Mouse (Mus musculus): ENCODE results near the gene Cpeb2. TPM values are rescaled to one million over a fixed set of nuclear protein-coding genes. Genes with fewer than 3 reads are reported as not detected.

Cpeb2 gene
- polyA plus RNA-seq, 2 experiments = 4.5 to 5.7 TPM

- DNase-seq (ENCODE audit: low spot score) (peak; percentile 66), ATAC-seq (ENCODE audit: low FRiP score, low read depth) (no peak; the same call in 1 of the 2 replicates)
- 32% methylated on average over 4 of the region's 4 CpGs for WGBS
Measured at GRCm38 (mm10) chr5:43328579-43328978, 95.6 kb downstream of the Cpeb2 start.

DNA sequence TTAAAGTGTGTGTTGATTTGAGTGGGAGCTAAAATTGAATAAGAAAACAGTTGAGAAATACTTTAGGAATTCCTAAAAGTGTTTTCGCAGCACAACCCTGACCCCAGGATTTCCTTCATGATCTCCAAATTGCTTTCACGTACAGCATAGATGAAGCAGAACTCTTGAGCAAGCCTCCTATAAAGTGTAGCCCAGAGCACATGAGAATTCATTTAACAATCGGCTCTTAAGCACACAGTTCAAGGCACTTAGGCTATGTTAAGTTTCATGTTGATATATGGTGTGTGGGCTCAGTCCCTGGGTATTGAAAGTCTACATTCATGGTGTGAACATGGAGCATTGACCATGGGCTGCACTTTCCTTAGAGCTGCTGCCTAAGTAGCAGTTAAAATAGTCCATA lies 97.3 kb downstream of the Cpeb2 start:
- TF ChIP-seq POLR2A (IDR thresholded peaks at IDR 0.05; ENCODE audit: borderline replicate concordance, extremely low read depth, insufficient read depth, insufficient read length) = no peak
- no peak overlapping the region for H3K9ac ChIP-seq (ENCODE audit: low read depth, low read length, severe bottlenecking)
- no peaks in the 10 kb centered on the region for H3K27me3 ChIP-seq (ENCODE audit: control insufficient read depth, insufficient read depth, low read length)
- no peak overlapping the region for H3K4me3 ChIP-seq (replicated peaks; ENCODE audit: low read length)
- no peaks in the 10 kb centered on the region for H3K36me3 ChIP-seq (ENCODE audit: control insufficient read depth, insufficient read depth, low read length)
- ATAC-seq (ENCODE audit: low FRiP score, low read depth) = peak; percentile 30; the same call in 1 of the 2 replicates
- no peak overlapping the region for H3K4me2 ChIP-seq (replicated peaks; ENCODE audit: low read depth, low read length, severe bottlenecking)
- DNase-seq (ENCODE audit: low spot score) = no peak
- no peaks in the 10 kb centered on the region for H3K9me3 ChIP-seq (ENCODE audit: control insufficient read depth, low read length)
- peaks cover 11% of the 10 kb centered on the region for H3K4me1 ChIP-seq (ENCODE audit: control insufficient read depth, insufficient read depth, low read length)
- H3K27ac ChIP-seq (replicated peaks; ENCODE audit: low read depth, low read length) = no peak overlapping the region
- 43% methylated on average over 3 of the region's 3 CpGs for WGBS

More at GRCm38 (mm10) chr5:43328579-43328978, 95.6 kb downstream of the Cpeb2 start:
- H3K36me3 ChIP-seq (ENCODE audit: control insufficient read depth, insufficient read depth, low read length) = no peaks in the 10 kb centered on the region
- H3K27ac ChIP-seq (replicated peaks; ENCODE audit: low read depth, low read length) = no peak overlapping the region
- H3K27me3 ChIP-seq (ENCODE audit: control insufficient read depth, insufficient read depth, low read length) = no peaks in the 10 kb centered on the region
- H3K4me1 ChIP-seq (ENCODE audit: control insufficient read depth, insufficient read depth, low read length) = peaks cover 11% of the 10 kb centered on the region
- no peak overlapping the region for H3K4me3 ChIP-seq (replicated peaks; ENCODE audit: low read length)
- TF ChIP-seq POLR2A (IDR thresholded peaks at IDR 0.05; ENCODE audit: borderline replicate concordance, extremely low read depth, insufficient read depth, insufficient read length) = no peak
- no peak overlapping the region for H3K9ac ChIP-seq (ENCODE audit: low read depth, low read length, severe bottlenecking)
- H3K9me3 ChIP-seq (ENCODE audit: control insufficient read depth, low read length) = no peaks in the 10 kb centered on the region
- H3K4me2 ChIP-seq (replicated peaks; ENCODE audit: low read depth, low read length, severe bottlenecking) = no peak overlapping the region

DNA sequence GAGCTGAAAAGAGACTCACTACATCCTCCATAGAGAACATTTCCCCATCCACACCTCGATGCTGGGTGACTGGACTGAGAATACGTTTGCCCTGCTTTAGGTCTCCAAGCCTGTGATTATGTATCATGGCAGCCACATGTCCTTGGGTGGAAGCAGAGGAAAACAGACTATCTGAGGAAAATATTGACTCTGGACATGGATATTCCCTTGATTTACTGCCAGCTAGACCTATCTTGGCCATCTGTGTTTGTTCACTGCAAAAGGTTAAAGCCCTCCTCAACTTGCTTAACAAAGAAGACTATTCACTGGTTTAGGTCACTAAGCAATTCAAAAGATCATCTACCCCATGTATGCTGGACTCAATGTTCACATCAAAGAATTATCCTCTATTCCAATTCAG lies 101.5 kb downstream of the Cpeb2 start:
- no peak for TF ChIP-seq POLR2A (IDR thresholded peaks at IDR 0.05; ENCODE audit: borderline replicate concordance, extremely low read depth, insufficient read depth, insufficient read length)
- 90% methylated on average over 2 of the region's 2 CpGs for WGBS

DNA sequence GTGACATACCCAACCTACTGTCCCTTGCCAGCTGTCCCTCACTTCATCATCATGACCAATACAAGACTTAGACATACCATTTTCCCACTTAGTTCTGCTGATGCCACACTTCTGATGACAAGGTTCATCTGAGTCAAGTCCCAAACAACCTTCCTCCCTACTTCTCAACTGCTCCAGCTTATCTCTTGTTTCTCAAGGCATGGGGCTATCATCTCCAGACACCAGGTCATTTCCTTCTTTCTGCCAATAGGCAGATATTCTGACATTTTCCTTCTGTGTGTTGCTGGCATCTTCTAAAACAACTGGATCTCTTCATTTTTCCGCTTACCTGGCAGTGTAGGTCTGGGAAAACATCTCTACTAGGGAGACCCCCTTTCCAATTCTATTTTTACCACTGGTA lies 104.2 kb downstream of the Cpeb2 start:
- WGBS = 92% methylated on average over 1 of the region's 1 CpGs
- H3K27me3 ChIP-seq (ENCODE audit: control insufficient read depth, insufficient read depth, low read length) = no peaks in the 10 kb centered on the region
- no peak for DNase-seq (ENCODE audit: low spot score)
- no peak overlapping the region for H3K27ac ChIP-seq (replicated peaks; ENCODE audit: low read depth, low read length)
- no peaks in the 10 kb centered on the region for H3K4me1 ChIP-seq (ENCODE audit: control insufficient read depth, insufficient read depth, low read length)
- H3K9me3 ChIP-seq (ENCODE audit: control insufficient read depth, low read length) = no peaks in the 10 kb centered on the region
- H3K4me3 ChIP-seq (replicated peaks; ENCODE audit: low read length) = no peak overlapping the region
- no peak overlapping the region for H3K4me2 ChIP-seq (replicated peaks; ENCODE audit: low read depth, low read length, severe bottlenecking)
- TF ChIP-seq POLR2A (IDR thresholded peaks at IDR 0.05; ENCODE audit: borderline replicate concordance, extremely low read depth, insufficient read depth, insufficient read length) = no peak
- no peak overlapping the region for H3K9ac ChIP-seq (ENCODE audit: low read depth, low read length, severe bottlenecking)
- ATAC-seq (ENCODE audit: low FRiP score, low read depth) = no peak
- H3K36me3 ChIP-seq (ENCODE audit: control insufficient read depth, insufficient read depth, low read length) = no peaks in the 10 kb centered on the region

More for the DNA sequence above, 101.5 kb downstream of the Cpeb2 start:
- Histone ChIP-seq H3K9ac (ENCODE audit: low read depth, low read length, severe bottlenecking) (no peak overlapping the region), H3K36me3 (ENCODE audit: control insufficient read depth, insufficient read depth, low read length) (no peaks in the 10 kb centered on the region), H3K4me3 (replicated peaks; ENCODE audit: low read length) (no peak overlapping the region), H3K27me3 (ENCODE audit: control insufficient read depth, insufficient read depth, low read length) (no peaks in the 10 kb centered on the region), H3K9me3 (ENCODE audit: control insufficient read depth, low read length) (no peaks in the 10 kb centered on the region), H3K27ac (replicated peaks; ENCODE audit: low read depth, low read length) (no peak overlapping the region), H3K4me1 (ENCODE audit: control insufficient read depth, insufficient read depth, low read length) (no peaks in the 10 kb centered on the region), H3K4me2 (replicated peaks; ENCODE audit: low read depth, low read length, severe bottlenecking) (no peak overlapping the region)
- ATAC-seq (ENCODE audit: low FRiP score, low read depth) (no peak), DNase-seq (ENCODE audit: low spot score) (no peak)

- no peak overlapping the region for H3K4me3 ChIP-seq (replicated peaks; ENCODE audit: low read length)
- 42% methylated on average over 10 of the region's 10 CpGs for WGBS
- no peak for DNase-seq (ENCODE audit: low spot score)
- no peak for TF ChIP-seq POLR2A (IDR thresholded peaks at IDR 0.05; ENCODE audit: borderline replicate concordance, extremely low read depth, insufficient read depth, insufficient read length)
- H3K9ac ChIP-seq (ENCODE audit: low read depth, low read length, severe bottlenecking) = no peak overlapping the region
- no peaks in the 10 kb centered on the region for H3K27me3 ChIP-seq (ENCODE audit: control insufficient read depth, insufficient read depth, low read length)
- no peak overlapping the region for H3K27ac ChIP-seq (replicated peaks; ENCODE audit: low read depth, low read length)
- H3K4me1 ChIP-seq (ENCODE audit: control insufficient read depth, insufficient read depth, low read length) = no peaks in the 10 kb centered on the region
- no peak overlapping the region for H3K4me2 ChIP-seq (replicated peaks; ENCODE audit: low read depth, low read length, severe bottlenecking)
- H3K9me3 ChIP-seq (ENCODE audit: control insufficient read depth, low read length) = no peaks in the 10 kb centered on the region
- no peaks in the 10 kb centered on the region for H3K36me3 ChIP-seq (ENCODE audit: control insufficient read depth, insufficient read depth, low read length)
- ATAC-seq (ENCODE audit: low FRiP score, low read depth) = no peak
Measured at GRCm38 (mm10) chr5:43338771-43339475, 106.0 kb downstream of the Cpeb2 start.

All from limb, embryonic 14.5 days (tissue).